Mouse (Mus musculus) ES-E14 (cell line): Measurements from ENCODE around the gene Kdm1b. TPM values are rescaled to one million over a fixed set of nuclear protein-coding genes. Genes with fewer than 3 reads are reported as not detected.

Source experiments
- DNase-seq: peaks from one replicate; pipeline ENCODE4 v3.0.0-alpha.2; 2013; ENCODE audit warnings: low read depth, low spot score
- H3K27ac ChIP-seq: 2 replicates; pipeline ENCODE4 v1.5.1; 2012; ENCODE audit warnings: low read depth, mild to moderate bottlenecking, low read length, moderate library complexity, mixed read lengths; ENCODE audit not compliant: poor library complexity, insufficient read depth, severe bottlenecking
- H3K36me3 ChIP-seq: 2 replicates; pipeline ENCODE4 v1.6.1; 2012; ENCODE audit warnings: mild to moderate bottlenecking, low read length, moderate library complexity, mixed read lengths; ENCODE audit not compliant: control insufficient read depth, poor library complexity, insufficient read depth, severe bottlenecking
- H3K4me1 ChIP-seq, 2 experiments: fragments of 150-350 bp in 1 of 2; sonication (generic) in 1 of 2; 2 replicates each; pipeline ENCODE4 v1.6.1; 2012; ENCODE audit warnings: low read length in 2 of 2, mild to moderate bottlenecking in 1 of 2, mixed read lengths in 1 of 2; ENCODE audit not compliant: control insufficient read depth in 2 of 2, insufficient read depth in 2 of 2, poor library complexity in 1 of 2
- H3K4me3 ChIP-seq, 2 experiments: fragments of 150-350 bp in 1 of 2; sonication (generic) in 1 of 2; 2 replicates each; pipeline ENCODE4 v1.5.1; 2012; ENCODE audit warnings: low read length in 2 of 2, low read depth in 1 of 2, mild to moderate bottlenecking in 1 of 2, mixed read lengths in 1 of 2; ENCODE audit not compliant: insufficient read depth in 1 of 2, poor library complexity in 1 of 2, severe bottlenecking in 1 of 2
- H3K9ac ChIP-seq: 2 replicates; pipeline ENCODE4 v1.6.1; 2012; ENCODE audit warnings: low read depth, mild to moderate bottlenecking, low read length, mixed read lengths; ENCODE audit not compliant: poor library complexity, insufficient read depth, severe bottlenecking
- H3K9me3 ChIP-seq: fragments of 150-350 bp; sonication (generic); 2 replicates; pipeline ENCODE4 v1.6.1; 2012; ENCODE audit warnings: low read depth, mild to moderate bottlenecking, low read length; ENCODE audit not compliant: control insufficient read depth, insufficient read depth
- CHD2 ChIP-seq: IDR thresholded peaks from 2 replicates; pipeline ENCODE4 v1.6.1; 2014; ENCODE audit warnings: mild to moderate bottlenecking, low read depth, low read length, inconsistent platforms
- HCFC1 ChIP-seq: IDR thresholded peaks from 2 replicates; pipeline ENCODE4 v1.6.1; 2012; ENCODE audit warnings: low read length, inconsistent platforms, borderline replicate concordance; ENCODE audit not compliant: insufficient read depth
- MAFK ChIP-seq: IDR thresholded peaks from 2 replicates; pipeline ENCODE4 v1.6.1; 2014; ENCODE audit warnings: mild to moderate bottlenecking, low read depth, low read length, inconsistent platforms; ENCODE audit not compliant: insufficient read depth
- ZC3H11A ChIP-seq: IDR thresholded peaks from 2 replicates; pipeline ENCODE4 v1.6.1; 2012; ENCODE audit warnings: low read depth, mild to moderate bottlenecking, inconsistent platforms, low read length, borderline replicate concordance
- ZNF384 ChIP-seq: IDR thresholded peaks from 2 replicates; pipeline ENCODE4 v1.6.1; 2012; ENCODE audit warnings: low read depth, low read length, inconsistent platforms
- in situ Hi-C, 2 experiments: fragments of 600-800 bp; cut with MboI; formaldehyde crosslinking; loops; one replicate each; pipeline ENCODE4 v1.15.1; 2025; ENCODE audit warnings: low sequenced_read_pairs in 2 of 2, inconsistent platforms in 1 of 2; ENCODE audit not compliant: unreplicated experiment in 2 of 2
- total RNA-seq: library from RNA; depleted of rRNA; stranded (reverse); fragments of 300-350 nt; gene quantifications from 2 replicates; pipeline ENCODE4 v1.2.3, GENCODE M21; 2012

Kdm1b gene
- total RNA-seq, 1 experiment: 9.5 TPM

- H3K9me3 ChIP-seq: no peaks in the 10 kb centered on the region
- no peak overlapping the region for H3K4me3 ChIP-seq
- TF ChIP-seq CHD2 (no peak), ZNF384 (no peak), ZC3H11A (no peak), HCFC1 (no peak), MAFK (no peak)
- no peaks in the 10 kb centered on the region for H3K4me1 ChIP-seq
- in situ Hi-C loops: no loop called here
- H3K9ac ChIP-seq: no peak overlapping the region
- H3K36me3 ChIP-seq: peaks cover 2% of the 10 kb centered on the region; the same call in 1 of the 2 replicates
- H3K27ac ChIP-seq: no peak overlapping the region
- DNase-seq: no peak
Measured at GRCm38 (mm10) chr13:47070329-47071080, 27.2 kb downstream of the Kdm1b start.

- Histone ChIP-seq H3K4me1 (no peaks in the 10 kb centered on the region), H3K9ac (no peak overlapping the region), H3K9me3 (no peaks in the 10 kb centered on the region), H3K36me3 (peaks cover 2% of the 10 kb centered on the region; the same call in 1 of the 2 replicates), H3K27ac (no peak overlapping the region), H3K4me3 (no peak overlapping the region)
- in situ Hi-C loops: no loop called here
- no peak for DNase-seq
- TF ChIP-seq CHD2 (no peak), HCFC1 (no peak), ZNF384 (no peak), MAFK (no peak), ZC3H11A (no peak)
Measured at GRCm38 (mm10) chr13:47071871-47072270, 28.6 kb downstream of the Kdm1b start.

GRCm38 (mm10) chr13:47072484-47072883, 29.2 kb downstream of the Kdm1b start:
- no peak for DNase-seq
- in situ Hi-C loops: no loop called here
- H3K36me3 ChIP-seq: peaks cover 2% of the 10 kb centered on the region; the same call in 1 of the 2 replicates
- TF ChIP-seq HCFC1 (no peak), ZC3H11A (no peak), MAFK (no peak)
- H3K9me3 ChIP-seq: no peaks in the 10 kb centered on the region
- no peak overlapping the region for H3K9ac ChIP-seq
- H3K4me3 ChIP-seq: no peak overlapping the region
- no peak overlapping the region for H3K27ac ChIP-seq
- H3K4me1 ChIP-seq: no peaks in the 10 kb centered on the region

DNA sequence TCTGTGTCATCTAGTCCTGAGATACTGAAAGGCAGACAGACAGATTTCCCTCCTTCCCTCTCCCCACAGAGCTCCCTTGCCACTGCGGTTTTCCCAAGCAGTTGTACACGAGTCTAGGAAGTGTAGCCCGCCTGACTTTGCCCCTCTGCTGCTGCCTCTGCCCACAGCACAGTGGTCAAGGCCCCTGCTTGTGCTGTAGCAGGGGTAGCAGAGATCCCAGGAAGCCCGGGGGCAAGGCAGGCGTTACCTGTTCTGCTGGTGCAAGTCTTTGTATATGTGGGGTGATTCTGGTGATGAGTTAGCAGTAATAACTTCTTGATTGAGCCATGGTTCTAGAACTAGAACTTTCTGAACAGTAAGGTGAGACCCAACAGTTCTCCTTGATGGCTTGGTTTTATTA, 32.9 kb downstream of the Kdm1b start:
- Histone ChIP-seq H3K4me3 (no peak overlapping the region), H3K27ac (no peak overlapping the region), H3K9ac (no peak overlapping the region), H3K36me3 (peaks cover 2% of the 10 kb centered on the region; the same call in 1 of the 2 replicates), H3K4me1 (no peaks in the 10 kb centered on the region), H3K9me3 (no peaks in the 10 kb centered on the region)
- TF ChIP-seq ZC3H11A (no peak), ZNF384 (no peak), CHD2 (no peak), MAFK (no peak), HCFC1 (no peak)
- no peak for DNase-seq
- in situ Hi-C loops: no loop called here
